Mouse (Mus musculus) mature B cell (primary cell): ENCODE results near the gene Gm13272.
"Not testable (repeated sequence)": the region's sequence is repeated elsewhere in the genome, so short reads cannot be mapped to it uniquely, and the experiment has no call there.

Experiments used
- in situ Hi-C: fragments of 300-500 bp; cut with MboI; formaldehyde crosslinking; loops from 2 replicates; pipeline ENCODE4 v1.14.3; 2019

The Gm13272 gene

DNA sequence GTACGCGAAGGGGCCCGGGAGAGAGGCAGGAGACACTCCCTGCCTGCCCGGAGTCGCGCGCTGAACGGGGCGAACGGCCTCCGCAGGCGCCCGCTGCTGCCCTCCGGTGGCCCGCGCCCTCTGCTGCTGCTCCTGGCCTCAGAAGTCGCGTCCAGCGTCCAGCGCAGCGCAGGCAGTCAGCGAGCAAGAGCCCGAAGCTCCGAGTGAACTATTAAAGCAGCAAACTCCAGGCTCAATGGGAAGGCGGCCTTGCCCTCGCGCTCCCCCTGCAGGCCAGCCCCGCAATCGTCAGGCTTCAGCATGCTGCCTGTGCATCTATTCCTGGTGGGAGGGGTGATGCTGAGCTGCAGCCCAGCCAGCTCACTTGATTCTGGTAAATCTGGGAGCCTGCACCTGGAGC lies at the start of gene Gm13272:
Gene Gm13272 (plus strand): TSS at position 301 of the 400 bp plus-strand sequence.
- in situ Hi-C loops = not testable (repeated sequence)

DNA sequence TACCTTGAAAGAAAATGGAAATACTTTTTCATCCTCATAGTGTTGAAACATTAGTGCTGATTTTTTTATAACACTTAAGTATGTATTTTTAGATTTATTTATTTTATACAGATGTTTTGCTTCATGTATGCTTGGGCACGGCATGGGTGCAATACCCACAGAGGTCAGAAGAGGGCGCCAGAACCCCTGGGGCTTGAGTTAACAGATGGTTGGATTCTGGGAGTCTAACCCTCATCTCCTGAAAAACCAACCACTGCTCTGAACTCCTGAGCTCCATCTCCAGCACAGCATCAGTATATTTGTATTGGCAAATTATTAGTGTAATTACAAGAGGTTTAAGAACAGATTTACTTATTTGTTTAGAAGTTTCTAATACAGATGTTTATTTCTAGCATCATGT lies 41.2 kb upstream of the Gm13272 start:
- in situ Hi-C loops = loop anchor here (25.0 kb wide), 2 partner anchors 124 to 574 kb away; partner anchors contain the start of genes Cdkn2b and Ifna1

DNA sequence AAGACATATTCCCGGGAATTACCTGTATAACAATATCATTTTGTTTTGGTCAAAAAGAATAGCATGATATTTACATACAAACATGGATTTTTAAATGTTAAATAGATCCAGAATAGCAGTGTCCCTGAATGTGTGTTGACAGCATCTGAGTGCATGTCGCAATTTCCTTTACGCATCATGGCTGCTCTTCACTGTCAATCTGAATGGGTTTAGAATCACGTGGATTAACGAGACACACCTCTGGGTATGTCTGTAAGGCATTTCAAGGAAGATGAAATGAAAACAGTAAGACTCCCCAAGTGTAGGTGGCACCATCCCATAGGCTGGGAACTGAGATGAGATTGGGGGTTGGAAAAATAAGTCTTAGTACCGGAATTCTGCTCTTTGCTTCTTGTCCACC lies 40.6 kb upstream of the Gm13272 start:
- in situ Hi-C loops = loop anchor here (25.0 kb wide), 2 partner anchors 123 to 573 kb away; partner anchors contain the start of genes Cdkn2b and Ifna1

DNA sequence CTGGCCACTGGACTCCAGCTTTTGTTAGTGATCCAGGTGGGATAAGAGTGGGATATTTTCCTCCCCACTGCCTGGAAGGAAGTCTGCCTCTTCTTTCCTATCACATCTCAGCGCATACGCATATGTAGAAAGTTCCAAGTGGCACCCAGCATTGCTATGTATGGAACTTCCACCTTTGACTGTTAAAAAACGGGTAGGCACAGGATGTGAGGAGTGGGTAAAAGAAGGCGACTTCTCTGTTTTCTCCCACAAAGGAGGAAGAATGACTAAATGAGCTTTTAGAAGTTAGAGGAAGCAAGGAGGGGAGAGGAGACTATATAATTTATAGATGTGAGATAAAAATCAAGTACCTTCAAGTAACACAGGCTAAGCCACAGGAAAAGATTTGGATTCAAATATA lies 38.2 kb upstream of the Gm13272 start:
- in situ Hi-C loops = loop anchor here (25.0 kb wide), 2 partner anchors 121 to 571 kb away; partner anchors contain the start of genes Cdkn2b and Ifna1

DNA sequence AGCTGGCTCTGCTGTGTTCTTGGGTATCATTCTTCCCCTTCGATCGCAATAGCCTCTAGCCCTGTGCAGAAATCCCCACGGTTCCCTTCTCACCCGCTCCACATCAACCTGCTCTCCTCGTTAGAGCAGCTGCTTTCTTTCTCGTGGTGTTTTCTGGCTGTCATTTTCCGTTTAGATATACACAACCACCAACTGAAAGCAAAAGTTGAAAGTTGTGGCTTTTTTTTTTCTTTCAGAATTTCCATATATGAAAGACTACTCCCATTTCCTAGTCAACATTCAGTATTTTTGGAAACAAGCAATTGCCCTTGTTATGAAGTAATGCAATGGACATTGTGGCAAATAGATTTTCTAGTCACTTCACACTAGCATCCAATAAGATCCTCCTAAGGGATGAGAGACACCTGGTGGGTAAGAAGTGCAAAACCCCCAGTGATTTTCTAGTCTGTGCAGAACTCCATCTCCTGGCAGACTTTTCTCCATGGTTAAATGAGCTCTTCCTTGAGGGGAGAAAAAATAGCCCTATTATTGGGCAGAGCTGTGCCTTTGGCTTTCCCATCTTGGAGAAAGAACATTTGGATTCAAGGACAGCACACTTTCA lies 36.8 kb upstream of the Gm13272 start:
- in situ Hi-C loops = loop anchor here (25.0 kb wide), 2 partner anchors 119 to 569 kb away; partner anchors contain the start of genes Cdkn2b and Ifna1

DNA sequence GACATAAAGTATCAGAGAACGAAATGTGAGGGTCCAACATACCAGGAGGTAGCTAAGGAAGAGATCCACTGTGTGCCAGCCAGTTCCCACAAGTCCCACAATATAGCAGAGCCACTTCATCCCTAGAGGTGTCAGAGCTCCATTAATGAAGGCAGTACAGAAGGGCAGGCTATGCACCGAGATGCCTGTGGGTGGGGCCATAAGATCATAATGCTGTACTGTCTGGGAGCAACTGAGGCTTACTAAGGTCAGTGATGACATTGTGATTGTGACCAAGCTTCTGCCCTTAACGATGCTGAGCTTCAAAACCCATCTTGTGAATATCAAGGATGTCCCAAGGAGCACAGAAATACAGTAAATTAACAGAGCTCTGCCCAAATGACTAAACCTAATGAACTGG lies 35.4 kb upstream of the Gm13272 start:
- in situ Hi-C loops = loop anchor here (25.0 kb wide), 2 partner anchors 118 to 568 kb away; partner anchors contain the start of genes Cdkn2b and Ifna1

DNA sequence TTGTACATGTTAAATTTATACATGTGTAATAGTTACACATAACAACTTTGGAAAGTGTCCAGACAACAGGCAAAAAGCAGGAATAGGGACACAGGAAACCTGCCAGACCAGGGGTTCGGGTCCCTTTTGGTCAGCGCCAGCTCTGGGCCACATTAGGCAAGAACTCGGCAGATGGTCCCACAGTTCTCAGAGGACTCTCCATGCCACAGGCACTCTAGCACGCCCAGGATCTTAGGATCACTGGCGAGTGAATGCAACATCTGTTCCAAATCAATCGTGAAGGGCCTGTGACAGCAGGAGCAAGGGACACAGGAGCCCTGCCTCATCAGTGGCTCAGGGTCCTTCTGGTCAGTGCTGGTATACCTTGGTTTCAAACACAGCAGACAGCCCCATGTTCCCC lies 29.7 kb upstream of the Gm13272 start:
- in situ Hi-C loops = loop anchor here (25.0 kb wide), 2 partner anchors 112 to 562 kb away; partner anchors contain the start of genes Cdkn2b and Ifna1

DNA sequence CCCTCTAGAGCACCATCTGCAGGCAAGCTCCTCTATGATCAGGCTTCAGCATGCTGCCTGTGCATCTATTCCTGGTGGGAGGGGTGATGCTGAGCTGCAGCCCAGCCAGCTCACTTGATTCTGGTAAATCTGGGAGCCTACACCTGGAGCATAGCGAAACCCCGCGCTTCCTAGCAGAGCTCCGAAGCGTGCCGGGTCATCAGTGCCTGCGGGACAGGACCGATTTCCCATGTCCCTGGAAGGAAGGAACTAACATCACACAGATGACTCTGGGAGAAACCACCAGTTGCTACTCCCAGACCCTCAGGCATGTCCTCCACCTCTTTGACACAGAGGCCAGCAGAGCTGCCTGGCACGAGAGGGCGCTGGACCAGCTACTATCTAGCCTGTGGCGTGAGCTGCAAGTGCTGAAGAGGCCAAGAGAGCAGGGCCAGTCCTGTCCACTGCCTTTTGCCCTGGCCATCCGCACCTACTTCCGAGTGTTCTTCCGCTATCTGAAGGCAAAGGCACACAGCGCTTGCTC lies 24.8 kb upstream of the Gm13272 start, which contains the start of gene Gm13271:
Gene Gm13271 (plus strand): TSS at position 51 of the 523 bp plus-strand sequence.
- in situ Hi-C loops = not testable (repeated sequence)

DNA sequence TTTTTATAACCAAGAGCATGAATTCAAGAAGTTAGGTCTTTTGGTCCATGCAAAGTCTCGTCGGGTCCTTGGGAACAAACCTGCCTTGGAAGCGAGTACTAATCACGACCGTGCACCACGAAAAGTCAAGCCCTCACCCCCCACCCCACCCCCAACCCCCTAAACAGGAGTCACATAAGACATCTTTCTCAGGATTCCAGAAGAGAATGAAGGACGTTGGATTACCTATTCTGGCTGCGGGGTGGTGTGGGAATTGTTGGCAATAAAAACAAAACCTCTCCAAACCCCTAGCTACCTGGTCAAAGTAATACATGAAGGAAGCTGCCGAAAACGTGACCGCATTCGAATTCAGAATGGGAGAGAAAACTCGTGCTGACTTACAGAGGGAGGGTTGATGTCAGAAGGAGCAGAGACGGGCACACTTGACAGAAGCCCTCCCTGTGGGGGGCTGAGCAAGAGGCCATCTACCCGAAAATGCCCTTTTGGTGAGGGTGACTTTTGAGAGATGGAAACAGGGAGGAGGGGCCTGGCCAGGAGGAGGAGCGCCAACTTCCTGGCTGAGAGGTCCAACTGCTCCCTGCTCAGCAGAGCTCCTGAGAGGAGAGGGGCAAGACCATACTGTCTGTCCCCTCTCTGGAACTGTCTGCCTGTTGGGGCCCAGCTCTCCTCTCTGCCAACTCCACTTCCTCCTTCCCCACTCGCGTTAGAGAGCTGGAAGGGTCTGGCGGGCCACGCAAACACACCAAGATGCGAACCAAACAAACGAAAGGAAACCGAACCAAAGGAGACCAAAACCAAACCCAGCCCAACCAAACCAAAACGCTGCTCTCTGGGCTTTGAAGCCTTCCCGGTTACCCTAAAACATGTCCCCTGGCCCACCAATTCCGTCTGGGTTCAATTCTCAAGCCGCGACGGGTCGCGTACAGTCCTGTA lies 22.8 kb upstream of the Gm13272 start:
- in situ Hi-C loops = not testable (repeated sequence)

DNA sequence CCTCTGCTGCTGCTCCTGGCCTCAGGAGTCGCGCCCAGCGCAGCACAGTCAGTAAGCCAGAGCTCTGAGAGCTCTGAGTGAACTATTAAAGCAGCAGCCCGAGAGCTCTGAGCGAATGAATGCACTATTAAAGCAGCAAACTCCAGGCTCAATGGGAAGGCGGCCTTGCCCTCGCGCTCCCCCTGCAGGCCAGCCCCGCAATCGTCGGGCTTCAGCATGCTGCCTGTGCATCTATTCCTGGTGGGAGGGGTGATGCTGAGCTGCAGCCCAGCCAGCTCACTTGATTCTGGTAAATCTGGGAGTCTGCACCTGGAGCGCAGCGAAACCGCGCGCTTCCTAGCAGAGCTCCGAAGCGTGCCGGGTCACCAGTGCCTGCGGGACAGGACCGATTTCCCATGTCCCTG lies 22.0 kb upstream of the Gm13272 start:
- in situ Hi-C loops = not testable (repeated sequence)

DNA sequence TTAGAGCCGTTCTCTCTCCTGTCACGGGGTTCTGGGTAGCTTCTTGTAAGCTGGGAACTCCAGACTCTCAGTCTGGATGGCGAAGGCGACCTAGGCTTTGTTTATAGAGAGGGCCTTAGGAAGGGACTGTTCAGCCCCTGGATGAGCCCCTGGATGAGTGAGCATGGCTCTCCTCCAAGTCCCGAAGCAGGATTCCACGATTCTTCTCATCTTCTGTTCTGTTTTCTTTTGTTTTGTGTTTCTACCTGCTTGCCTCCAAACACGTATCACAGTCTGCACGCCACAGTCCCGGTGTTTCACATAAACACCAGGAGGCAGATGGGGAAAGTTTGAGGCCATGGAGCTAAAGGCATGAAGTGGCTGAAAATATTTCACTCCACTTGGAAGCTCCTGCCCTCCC lies 20.9 kb upstream of the Gm13272 start:
- in situ Hi-C loops = not testable (repeated sequence)

DNA sequence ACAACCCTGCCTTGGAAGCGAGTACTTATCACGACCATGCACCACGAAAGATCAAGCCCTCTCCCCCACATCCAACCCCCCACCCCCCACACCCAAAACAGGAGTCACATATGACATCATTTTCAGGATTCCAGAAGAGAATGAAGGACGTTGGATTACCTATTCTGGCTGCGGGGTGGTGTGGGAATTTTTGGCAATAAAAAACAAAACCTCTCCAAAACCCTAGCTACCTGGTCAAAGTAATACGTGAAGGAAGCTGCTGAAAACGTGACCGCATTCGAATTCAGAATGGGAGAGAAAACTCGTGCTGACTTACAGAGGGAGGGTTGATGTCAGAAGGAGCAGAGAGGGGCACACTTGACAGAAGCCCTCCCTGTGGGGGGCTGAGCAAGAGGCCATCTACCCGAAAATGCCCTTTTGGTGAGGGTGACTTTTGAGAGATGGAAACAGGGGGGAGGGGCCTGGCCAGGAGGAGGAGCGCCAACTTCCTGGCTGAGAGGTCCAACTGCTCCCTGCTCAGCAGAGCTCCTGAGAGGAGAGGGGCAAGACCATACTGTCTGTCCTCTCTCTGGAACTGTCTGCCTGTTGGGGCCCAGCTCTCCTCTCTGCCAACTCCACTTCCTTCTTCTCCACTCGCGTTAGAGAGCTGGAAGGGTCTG lies 19.9 kb upstream of the Gm13272 start, which contains the start of gene Gm13283:
Gene Gm13283 (plus strand): TSS at position 510 of the 659 bp plus-strand sequence.
- in situ Hi-C loops = not testable (repeated sequence)

DNA sequence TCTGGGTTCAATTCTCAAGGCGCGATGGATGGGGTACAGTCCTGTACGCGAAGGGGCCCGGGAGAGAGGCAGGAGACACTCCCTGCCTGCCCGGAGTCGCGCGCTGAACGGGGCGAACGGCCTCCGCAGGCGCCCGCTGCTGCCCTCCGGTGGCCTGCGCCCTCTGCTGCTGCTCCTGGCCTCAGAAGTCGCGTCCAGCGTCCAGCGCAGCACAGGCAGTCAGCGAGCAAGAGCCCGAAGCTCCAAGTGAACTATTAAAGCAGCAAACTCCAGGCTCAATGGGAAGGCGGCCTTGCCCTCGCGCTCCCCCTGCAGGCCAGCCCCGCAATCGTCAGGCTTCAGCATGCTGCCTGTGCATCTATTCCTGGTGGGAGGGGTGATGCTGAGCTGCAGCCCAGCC lies 19.2 kb upstream of the Gm13272 start:
- in situ Hi-C loops = not testable (repeated sequence)

DNA sequence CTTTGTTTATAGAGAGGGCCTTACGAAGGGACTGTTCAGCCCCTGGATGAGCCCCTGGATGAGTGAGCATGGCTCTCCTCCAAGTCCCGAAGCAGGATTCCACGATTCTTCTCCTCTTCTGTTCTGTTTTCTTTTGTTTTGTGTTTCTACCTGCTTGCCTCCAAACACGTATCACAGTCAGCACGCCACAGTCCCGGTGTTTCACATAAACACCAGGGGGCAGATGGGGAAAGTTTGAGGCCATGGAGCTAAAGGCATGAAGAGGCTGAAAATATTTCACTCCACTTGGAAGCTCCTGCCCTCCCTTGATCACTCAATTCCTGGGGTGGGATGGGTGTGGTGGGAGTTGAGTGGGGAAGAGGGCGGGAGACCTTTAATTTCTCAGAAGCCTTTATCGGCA lies 17.9 kb upstream of the Gm13272 start:
- in situ Hi-C loops = not testable (repeated sequence)

DNA sequence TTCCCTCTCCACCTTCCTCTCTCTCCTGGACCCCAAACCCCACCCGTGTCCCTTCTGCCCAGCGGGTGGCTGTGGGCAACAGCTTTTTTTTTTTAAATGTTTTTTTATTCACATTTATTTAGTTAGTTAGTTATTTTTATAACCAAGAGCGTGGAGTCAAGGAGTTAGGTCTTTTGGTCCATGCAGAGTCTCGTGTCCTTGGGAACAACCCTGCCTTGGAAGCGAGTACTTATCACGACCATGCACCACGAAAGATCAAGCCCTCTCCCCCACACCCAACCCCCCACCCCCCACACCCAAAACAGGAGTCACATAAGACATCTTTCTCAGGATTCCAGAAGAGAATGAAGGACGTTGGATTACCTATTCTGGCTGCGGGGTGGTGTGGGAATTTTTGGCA lies 17.3 kb upstream of the Gm13272 start:
- in situ Hi-C loops = not testable (repeated sequence)

DNA sequence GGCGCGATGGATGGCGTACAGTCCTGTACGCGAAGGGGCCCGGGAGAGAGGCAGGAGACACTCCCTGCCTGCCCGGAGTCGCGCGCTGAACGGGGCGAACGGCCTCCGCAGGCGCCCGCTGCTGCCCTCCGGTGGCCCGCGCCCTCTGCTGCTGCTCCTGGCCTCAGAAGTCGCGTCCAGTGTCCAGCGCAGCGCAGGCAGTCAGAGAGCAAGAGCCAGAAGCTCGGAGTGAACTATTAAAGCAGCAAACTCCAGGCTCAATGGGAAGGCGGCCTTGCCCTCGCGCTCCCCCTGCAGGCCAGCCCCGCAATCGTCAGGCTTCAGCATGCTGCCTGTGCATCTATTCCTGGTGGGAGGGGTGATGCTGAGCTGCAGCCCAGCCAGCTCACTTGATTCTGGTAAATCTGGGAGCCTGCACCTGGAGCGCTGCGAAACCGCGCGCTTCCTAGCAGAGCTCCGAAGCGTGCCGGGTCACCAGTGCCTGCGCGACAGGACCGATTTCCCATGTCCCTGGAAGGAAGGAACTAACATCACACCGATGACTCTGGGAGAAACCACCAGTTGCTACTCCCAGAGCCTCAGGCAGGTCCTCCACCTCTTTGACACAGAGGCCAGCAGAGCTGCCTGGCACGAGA lies 16.1 kb upstream of the Gm13272 start:
- in situ Hi-C loops = not testable (repeated sequence)

DNA sequence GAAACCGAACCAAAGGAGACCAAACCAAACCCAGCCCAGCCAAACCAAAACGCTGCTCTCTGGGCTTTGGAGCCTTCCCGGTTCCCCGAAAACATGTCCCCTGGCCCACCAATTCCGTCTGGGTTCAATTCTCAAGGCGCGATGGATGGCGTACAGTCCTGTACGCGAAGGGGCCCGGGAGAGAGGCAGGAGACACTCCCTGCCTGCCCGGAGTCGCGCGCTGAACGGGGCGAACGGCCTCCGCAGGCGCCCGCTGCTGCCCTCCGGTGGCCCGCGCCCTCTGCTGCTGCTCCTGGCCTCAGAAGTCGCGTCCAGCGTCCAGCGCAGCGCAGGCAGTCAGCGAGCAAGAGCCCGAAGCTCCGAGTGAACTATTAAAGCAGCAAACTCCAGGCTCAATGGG lies 6.1 kb upstream of the Gm13272 start, which contains the start of gene Gm13290:
Gene Gm13290 (plus strand): TSS at position 301 of the 400 bp plus-strand sequence.
- in situ Hi-C loops = not testable (repeated sequence)

DNA sequence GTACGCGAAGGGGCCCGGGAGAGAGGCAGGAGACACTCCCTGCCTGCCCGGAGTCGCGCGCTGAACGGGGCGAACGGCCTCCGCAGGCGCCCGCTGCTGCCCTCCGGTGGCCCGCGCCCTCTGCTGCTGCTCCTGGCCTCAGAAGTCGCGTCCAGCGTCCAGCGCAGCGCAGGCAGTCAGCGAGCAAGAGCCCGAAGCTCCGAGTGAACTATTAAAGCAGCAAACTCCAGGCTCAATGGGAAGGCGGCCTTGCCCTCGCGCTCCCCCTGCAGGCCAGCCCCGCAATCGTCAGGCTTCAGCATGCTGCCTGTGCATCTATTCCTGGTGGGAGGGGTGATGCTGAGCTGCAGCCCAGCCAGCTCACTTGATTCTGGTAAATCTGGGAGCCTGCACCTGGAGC lies 3.0 kb upstream of the Gm13272 start, which contains the start of gene Gm13289:
Gene Gm13289 (plus strand): TSS at position 301 of the 400 bp plus-strand sequence.
- in situ Hi-C loops = not testable (repeated sequence)

DNA sequence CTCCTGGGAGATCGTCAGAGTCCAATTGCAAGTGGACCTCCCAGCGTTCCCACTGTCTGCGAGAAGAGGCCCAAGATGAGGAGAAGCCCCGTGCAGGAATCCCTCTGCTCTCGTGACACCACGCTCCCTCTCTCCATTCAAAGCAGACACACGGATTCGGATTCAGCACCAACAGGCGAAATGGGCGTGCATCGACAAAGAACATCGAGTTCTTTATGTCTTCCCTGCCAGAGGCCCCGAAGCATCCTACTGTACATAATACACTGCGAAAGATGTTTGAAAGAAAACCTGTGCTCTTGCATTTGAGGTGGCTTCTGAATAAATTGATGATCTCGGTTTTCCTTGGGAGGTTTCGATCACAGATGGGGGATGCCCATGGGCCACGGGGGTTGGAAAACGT lies 670 bp downstream of the Gm13272 start:
- in situ Hi-C loops = not testable (repeated sequence)

DNA sequence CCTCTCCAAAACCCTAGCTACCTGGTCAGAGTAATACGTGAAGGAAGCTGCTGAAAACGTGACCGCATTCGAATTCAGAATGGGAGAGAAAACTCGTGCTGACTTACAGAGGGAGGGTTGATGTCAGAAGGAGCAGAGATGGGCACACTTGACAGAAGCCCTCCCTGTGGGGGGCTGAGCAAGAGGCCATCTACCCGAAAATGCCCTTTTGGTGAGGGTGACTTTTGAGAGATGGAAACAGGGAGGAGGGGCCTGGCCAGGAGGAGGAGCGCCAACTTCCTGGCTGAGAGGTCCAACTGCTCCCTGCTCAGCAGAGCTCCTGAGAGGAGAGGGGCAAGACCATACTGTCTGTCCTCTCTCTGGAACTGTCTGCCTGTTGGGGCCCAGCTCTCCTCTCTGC lies 2.2 kb downstream of the Gm13272 start, which contains the start of gene Ifnz:
Gene Ifnz (plus strand): TSS at position 301 of the 400 bp plus-strand sequence.
- in situ Hi-C loops = not testable (repeated sequence)

DNA sequence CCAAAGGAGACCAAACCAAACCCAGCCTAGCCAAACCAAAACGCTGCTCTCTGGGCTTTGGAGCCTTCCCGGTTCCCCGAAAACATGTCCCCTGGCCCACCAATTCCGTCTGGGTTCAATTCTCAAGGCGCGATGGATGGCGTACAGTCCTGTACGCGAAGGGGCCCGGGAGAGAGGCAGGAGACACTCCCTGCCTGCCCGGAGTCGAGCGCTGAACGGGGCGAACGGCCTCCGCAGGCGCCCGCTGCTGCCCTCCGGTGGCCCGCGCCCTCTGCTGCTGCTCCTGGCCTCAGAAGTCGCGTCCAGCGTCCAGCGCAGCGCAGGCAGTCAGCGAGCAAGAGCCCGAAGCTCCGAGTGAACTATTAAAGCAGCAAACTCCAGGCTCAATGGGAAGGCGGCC lies 2.7 kb downstream of the Gm13272 start:
- in situ Hi-C loops = not testable (repeated sequence)
